Mouse (Mus musculus) forebrain, embryonic 10.5 days (tissue): ENCODE measurements at regions not wholly inside any gene's neighbourhood (a gene's known extent, or its start where the extent isn't known, plus 50 kb on each side); places are given as distances from the start of the nearest gene placed in this dataset.

ENCODE experiments used
- DNase-seq: peaks from one replicate; pipeline ENCODE4 v3.0.0-alpha.2; 2017; ENCODE audit warnings: low spot score; ENCODE audit errors: extremely low spot score
- H3K27ac ChIP-seq: fragments of 300-500 bp; sonication (generic); 2 replicates; pipeline ENCODE4 v1.5.1; 2016; ENCODE audit warnings: mild to moderate bottlenecking
- H3K27me3 ChIP-seq: fragments of 300-500 bp; sonication (generic); 2 replicates; pipeline ENCODE4 v1.6.1; 2016; ENCODE audit warnings: mild to moderate bottlenecking; ENCODE audit not compliant: poor library complexity, severe bottlenecking
- H3K36me3 ChIP-seq: fragments of 300-500 bp; sonication (generic); replicated peaks from 2 replicates; pipeline ENCODE4 v1.6.1; 2016; ENCODE audit warnings: mild to moderate bottlenecking, moderate library complexity
- H3K4me1 ChIP-seq: fragments of 300-500 bp; sonication (generic); 2 replicates; pipeline ENCODE4 v1.6.1; 2016
- H3K4me3 ChIP-seq: fragments of 300-500 bp; sonication (generic); 2 replicates; pipeline ENCODE4 v1.5.1; 2016; ENCODE audit warnings: mild to moderate bottlenecking, moderate library complexity
- H3K9me3 ChIP-seq: fragments of 300-500 bp; sonication (generic); 2 replicates; pipeline ENCODE4 v1.6.1; 2016; ENCODE audit warnings: mild to moderate bottlenecking, moderate library complexity
- WGBS: fragments of 180-500 bp; shearing (Covaris S2); methylation state at CpG from one replicate; pipeline ENCODE4 v1.1.7; 2016; 5-methylcytosine and 5-hydroxymethylcytosine counted together

GRCm38 (mm10) chr9:74801091-74801490 lies 60.6 kb upstream of the Onecut1 start:
- Histone ChIP-seq H3K4me3 (no peak overlapping the region), H3K4me1 (no peaks in the 10 kb centered on the region), H3K9me3 (no peaks in the 10 kb centered on the region), H3K27me3 (no peaks in the 10 kb centered on the region), H3K27ac (no peak overlapping the region), H3K36me3 (no peaks in the 10 kb centered on the region)
- no peak for DNase-seq
- 78% methylated on average over 4 of the region's 4 CpGs for WGBS

GRCm38 (mm10) chr9:74811437-74811836 lies 50.3 kb upstream of the Onecut1 start:
- H3K9me3 ChIP-seq, result no peaks in the 10 kb centered on the region
- no peaks in the 10 kb centered on the region for H3K36me3 ChIP-seq
- no peak overlapping the region for H3K27ac ChIP-seq
- no peak overlapping the region for H3K4me3 ChIP-seq
- peaks cover 19% of the 10 kb centered on the region for H3K4me1 ChIP-seq
- peaks cover 39% of the 10 kb centered on the region for H3K27me3 ChIP-seq
- peak; percentile 17 for DNase-seq
- WGBS, result 13% methylated on average over 8 of the region's 8 CpGs
